Mouse (Mus musculus): Measurements from ENCODE around the gene Greb1. TPM values are rescaled to one million over a fixed set of nuclear protein-coding genes. Genes with fewer than 3 reads are reported as not detected.

The Greb1 gene
- polyA plus RNA-seq, 1 experiment from 2014 or later, result 0.72 TPM

- H3K27me3 ChIP-seq (replicated peaks; ENCODE audit: control insufficient read depth, insufficient read depth, low read length), result no peaks in the 10 kb centered on the region
- H3K27ac ChIP-seq (ENCODE audit: low read length), result no peak overlapping the region
- H3K9me3 ChIP-seq (ENCODE audit: control insufficient read depth, low read length), result no peaks in the 10 kb centered on the region
- no peaks in the 10 kb centered on the region for H3K4me1 ChIP-seq (replicated peaks; ENCODE audit: control insufficient read depth, insufficient read depth, low read length)
- no peak overlapping the region for H3K9ac ChIP-seq (replicated peaks; ENCODE audit: low read depth, low read length)
- H3K36me3 ChIP-seq (ENCODE audit: control insufficient read depth, insufficient read depth), result no peaks in the 10 kb centered on the region
- H3K4me2 ChIP-seq (ENCODE audit: low read length), result no peak overlapping the region
- WGBS, result 91% methylated on average over 4 of the region's 4 CpGs
- ATAC-seq, result no peak
- no peak overlapping the region for H3K4me3 ChIP-seq (replicated peaks; ENCODE audit: low read length)
These were observed 7.3 kb downstream of the Greb1 start for GRCm38 (mm10) chr12:16793371-16793770.

GRCm38 (mm10) chr12:16790456-16790855 is 10.2 kb downstream of the Greb1 start:
- WGBS, result 54% methylated on average over 4 of the region's 4 CpGs
- H3K9ac ChIP-seq (replicated peaks; ENCODE audit: low read depth, low read length), result no peak overlapping the region
- no peak overlapping the region for H3K4me3 ChIP-seq (replicated peaks; ENCODE audit: low read length)
- no peak overlapping the region for H3K4me2 ChIP-seq (ENCODE audit: low read length)
- ATAC-seq, result no peak
- H3K27ac ChIP-seq (ENCODE audit: low read length), result no peak overlapping the region
- no peaks in the 10 kb centered on the region for H3K36me3 ChIP-seq (ENCODE audit: control insufficient read depth, insufficient read depth)
- H3K9me3 ChIP-seq (ENCODE audit: control insufficient read depth, low read length), result no peaks in the 10 kb centered on the region
- no peaks in the 10 kb centered on the region for H3K27me3 ChIP-seq (replicated peaks; ENCODE audit: control insufficient read depth, insufficient read depth, low read length)
- H3K4me1 ChIP-seq (replicated peaks; ENCODE audit: control insufficient read depth, insufficient read depth, low read length), result no peaks in the 10 kb centered on the region

DNA sequence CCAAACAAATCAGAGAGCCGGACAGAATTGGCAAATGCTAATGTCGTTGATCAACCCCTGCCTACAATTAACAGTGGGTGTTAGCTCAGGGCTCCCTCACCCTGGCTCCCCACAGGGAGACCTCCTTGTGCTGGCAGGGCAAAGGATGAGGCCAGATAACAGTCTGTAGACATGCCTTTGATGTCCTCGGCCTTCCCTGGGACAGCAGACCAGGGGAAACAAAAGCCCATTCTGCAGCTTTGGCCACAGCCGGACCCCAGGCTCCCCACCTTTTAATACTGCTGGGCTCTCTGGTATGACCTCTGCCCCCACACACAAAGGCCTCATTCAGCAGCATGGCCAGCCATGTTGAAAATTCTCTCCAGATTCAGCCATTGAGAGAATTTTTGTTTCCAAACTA is 10.9 kb downstream of the Greb1 start:
- Histone ChIP-seq H3K9ac (replicated peaks; ENCODE audit: low read depth, low read length) (no peak overlapping the region), H3K4me1 (replicated peaks; ENCODE audit: control insufficient read depth, insufficient read depth, low read length) (no peaks in the 10 kb centered on the region), H3K27me3 (replicated peaks; ENCODE audit: control insufficient read depth, insufficient read depth, low read length) (no peaks in the 10 kb centered on the region), H3K9me3 (ENCODE audit: control insufficient read depth, low read length) (no peaks in the 10 kb centered on the region), H3K4me2 (ENCODE audit: low read length) (no peak overlapping the region), H3K27ac (ENCODE audit: low read length) (no peak overlapping the region), H3K4me3 (replicated peaks; ENCODE audit: low read length) (no peak overlapping the region), H3K36me3 (ENCODE audit: control insufficient read depth, insufficient read depth) (no peaks in the 10 kb centered on the region)
- no peak for ATAC-seq
- WGBS, result 3% methylated on average over 4 of the region's 4 CpGs

GRCm38 (mm10) chr12:16789199-16789598 is 11.5 kb downstream of the Greb1 start:
- Histone ChIP-seq H3K27me3 (replicated peaks; ENCODE audit: control insufficient read depth, insufficient read depth, low read length) (no peaks in the 10 kb centered on the region), H3K9ac (replicated peaks; ENCODE audit: low read depth, low read length) (no peak overlapping the region), H3K4me1 (replicated peaks; ENCODE audit: control insufficient read depth, insufficient read depth, low read length) (no peaks in the 10 kb centered on the region), H3K4me2 (ENCODE audit: low read length) (no peak overlapping the region), H3K36me3 (ENCODE audit: control insufficient read depth, insufficient read depth) (no peaks in the 10 kb centered on the region), H3K27ac (ENCODE audit: low read length) (no peak overlapping the region), H3K9me3 (ENCODE audit: control insufficient read depth, low read length) (no peaks in the 10 kb centered on the region), H3K4me3 (replicated peaks; ENCODE audit: low read length) (no peak overlapping the region)
- ATAC-seq, result no peak
- WGBS, result 24% methylated on average over 1 of the region's 1 CpGs

DNA sequence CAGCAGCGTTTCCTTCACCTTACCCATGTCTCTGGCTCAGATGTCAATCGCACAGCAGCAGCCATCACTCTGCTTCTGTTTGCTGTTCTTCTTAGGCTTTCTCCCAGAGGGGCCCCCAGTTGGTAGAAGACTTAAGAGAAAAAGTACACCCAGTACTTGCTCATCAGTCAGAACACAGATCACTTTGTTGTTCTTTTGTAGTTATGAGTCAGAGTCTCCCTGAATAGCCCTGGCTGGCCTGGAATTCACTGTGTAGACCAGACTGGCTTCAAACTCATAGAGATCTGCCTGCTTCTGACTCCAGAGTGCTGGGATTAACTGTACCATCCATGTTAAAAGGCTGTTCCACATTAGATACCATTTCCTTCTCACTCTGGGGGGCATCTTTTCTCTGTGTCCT is 12.1 kb downstream of the Greb1 start:
- Histone ChIP-seq H3K4me2 (ENCODE audit: low read length) (no peak overlapping the region), H3K4me1 (replicated peaks; ENCODE audit: control insufficient read depth, insufficient read depth, low read length) (no peaks in the 10 kb centered on the region), H3K36me3 (ENCODE audit: control insufficient read depth, insufficient read depth) (no peaks in the 10 kb centered on the region), H3K9me3 (ENCODE audit: control insufficient read depth, low read length) (no peaks in the 10 kb centered on the region), H3K4me3 (replicated peaks; ENCODE audit: low read length) (no peak overlapping the region), H3K27ac (ENCODE audit: low read length) (no peak overlapping the region), H3K9ac (replicated peaks; ENCODE audit: low read depth, low read length) (no peak overlapping the region), H3K27me3 (replicated peaks; ENCODE audit: control insufficient read depth, insufficient read depth, low read length) (no peaks in the 10 kb centered on the region)
- ATAC-seq, result no peak
- WGBS, result 60% methylated on average over 2 of the region's 2 CpGs

DNA sequence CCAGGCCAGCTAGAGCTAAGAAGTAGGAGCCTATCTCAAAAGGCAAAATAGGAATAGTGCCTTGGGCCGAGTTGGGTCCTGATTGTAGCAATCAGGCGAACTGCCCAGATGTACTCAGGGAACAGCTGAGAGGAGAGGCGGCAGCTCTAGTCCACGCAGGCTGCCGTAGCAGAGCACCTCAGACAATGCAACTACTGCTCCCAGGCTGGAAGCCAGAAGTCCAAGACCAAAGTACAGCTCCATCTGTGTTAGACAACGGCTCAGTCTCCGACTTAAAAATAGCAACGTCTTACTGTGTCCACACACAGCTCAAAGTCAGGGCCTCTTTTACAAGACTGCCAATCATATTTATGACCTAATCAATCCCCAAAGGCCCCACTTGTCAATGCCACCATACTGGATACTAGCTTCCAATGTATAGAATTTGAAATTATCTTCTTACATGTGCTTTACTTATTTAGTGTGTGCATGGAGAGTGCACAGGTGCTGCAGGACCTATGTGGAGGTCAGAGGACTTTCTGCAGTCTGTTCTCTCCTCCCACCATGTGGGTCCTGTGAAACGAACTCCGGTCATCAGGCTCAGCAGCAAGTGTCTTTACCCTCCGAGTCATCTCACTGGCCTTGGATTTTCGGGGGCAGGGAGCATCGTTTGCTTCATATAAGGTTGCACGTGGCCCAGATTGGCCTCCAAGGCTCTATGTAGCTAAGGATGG is 19.5 kb downstream of the Greb1 start:
- Histone ChIP-seq H3K9me3 (ENCODE audit: control insufficient read depth, low read length) (no peaks in the 10 kb centered on the region), H3K27ac (ENCODE audit: low read length) (no peak overlapping the region), H3K9ac (replicated peaks; ENCODE audit: low read depth, low read length) (no peak overlapping the region), H3K4me2 (ENCODE audit: low read length) (no peak overlapping the region), H3K4me3 (replicated peaks; ENCODE audit: low read length) (no peak overlapping the region), H3K4me1 (replicated peaks; ENCODE audit: control insufficient read depth, insufficient read depth, low read length) (no peaks in the 10 kb centered on the region), H3K27me3 (replicated peaks; ENCODE audit: control insufficient read depth, insufficient read depth, low read length) (no peaks in the 10 kb centered on the region), H3K36me3 (ENCODE audit: control insufficient read depth, insufficient read depth) (no peaks in the 10 kb centered on the region)
- 88% methylated on average over 14 of the region's 14 CpGs for WGBS
- no peak for ATAC-seq

GRCm38 (mm10) chr12:16780320-16780719 is 20.4 kb downstream of the Greb1 start:
- no peak overlapping the region for H3K4me3 ChIP-seq (replicated peaks; ENCODE audit: low read length)
- H3K9me3 ChIP-seq (ENCODE audit: control insufficient read depth, low read length), result no peaks in the 10 kb centered on the region
- no peaks in the 10 kb centered on the region for H3K36me3 ChIP-seq (ENCODE audit: control insufficient read depth, insufficient read depth)
- no peaks in the 10 kb centered on the region for H3K4me1 ChIP-seq (replicated peaks; ENCODE audit: control insufficient read depth, insufficient read depth, low read length)
- WGBS, result 63% methylated on average over 3 of the region's 3 CpGs
- no peak overlapping the region for H3K4me2 ChIP-seq (ENCODE audit: low read length)
- no peaks in the 10 kb centered on the region for H3K27me3 ChIP-seq (replicated peaks; ENCODE audit: control insufficient read depth, insufficient read depth, low read length)
- no peak for ATAC-seq
- H3K27ac ChIP-seq (ENCODE audit: low read length), result no peak overlapping the region
- no peak overlapping the region for H3K9ac ChIP-seq (replicated peaks; ENCODE audit: low read depth, low read length)

- Histone ChIP-seq H3K9ac (replicated peaks; ENCODE audit: low read depth, low read length) (no peak overlapping the region), H3K4me2 (ENCODE audit: low read length) (no peak overlapping the region), H3K27ac (ENCODE audit: low read length) (no peak overlapping the region), H3K4me1 (replicated peaks; ENCODE audit: control insufficient read depth, insufficient read depth, low read length) (no peaks in the 10 kb centered on the region), H3K4me3 (replicated peaks; ENCODE audit: low read length) (no peak overlapping the region), H3K9me3 (ENCODE audit: control insufficient read depth, low read length) (no peaks in the 10 kb centered on the region), H3K36me3 (ENCODE audit: control insufficient read depth, insufficient read depth) (no peaks in the 10 kb centered on the region), H3K27me3 (replicated peaks; ENCODE audit: control insufficient read depth, insufficient read depth, low read length) (no peaks in the 10 kb centered on the region)
- WGBS, result 60% methylated on average over 2 of the region's 2 CpGs
- no peak for ATAC-seq
These were observed 21.5 kb downstream of the Greb1 start for GRCm38 (mm10) chr12:16779165-16779564.

- ATAC-seq, result no peak
- 71% methylated on average over 5 of the region's 5 CpGs for WGBS
- Histone ChIP-seq H3K36me3 (ENCODE audit: control insufficient read depth, insufficient read depth) (no peaks in the 10 kb centered on the region), H3K4me2 (ENCODE audit: low read length) (no peak overlapping the region), H3K9me3 (ENCODE audit: control insufficient read depth, low read length) (no peaks in the 10 kb centered on the region), H3K27me3 (replicated peaks; ENCODE audit: control insufficient read depth, insufficient read depth, low read length) (no peaks in the 10 kb centered on the region), H3K4me1 (replicated peaks; ENCODE audit: control insufficient read depth, insufficient read depth, low read length) (no peaks in the 10 kb centered on the region), H3K4me3 (replicated peaks; ENCODE audit: low read length) (no peak overlapping the region), H3K9ac (replicated peaks; ENCODE audit: low read depth, low read length) (no peak overlapping the region), H3K27ac (ENCODE audit: low read length) (no peak overlapping the region)
These were observed 22.2 kb downstream of the Greb1 start for GRCm38 (mm10) chr12:16778523-16778922.

GRCm38 (mm10) chr12:16775351-16775750 is 25.3 kb downstream of the Greb1 start:
- Histone ChIP-seq H3K36me3 (ENCODE audit: control insufficient read depth, insufficient read depth) (no peaks in the 10 kb centered on the region), H3K4me2 (ENCODE audit: low read length) (no peak overlapping the region), H3K9ac (replicated peaks; ENCODE audit: low read depth, low read length) (no peak overlapping the region), H3K27me3 (replicated peaks; ENCODE audit: control insufficient read depth, insufficient read depth, low read length) (no peaks in the 10 kb centered on the region), H3K4me1 (replicated peaks; ENCODE audit: control insufficient read depth, insufficient read depth, low read length) (no peaks in the 10 kb centered on the region), H3K27ac (ENCODE audit: low read length) (no peak overlapping the region), H3K4me3 (replicated peaks; ENCODE audit: low read length) (no peak overlapping the region), H3K9me3 (ENCODE audit: control insufficient read depth, low read length) (no peaks in the 10 kb centered on the region)
- WGBS, result 52% methylated on average over 3 of the region's 3 CpGs
- ATAC-seq, result no peak

Data from forebrain, embryonic 16.5 days (tissue).